Mouse (Mus musculus): ENCODE results near the gene Gfpt1. TPM values are rescaled to one million over a fixed set of nuclear protein-coding genes. Genes with fewer than 3 reads are reported as not detected.
"Not testable (repeated sequence)": the region's sequence is repeated elsewhere in the genome, so short reads cannot be mapped to it uniquely, and the experiment has no call there.

Gene Gfpt1
- polyA plus RNA-seq, 1 experiment, result 11.5 TPM

DNA sequence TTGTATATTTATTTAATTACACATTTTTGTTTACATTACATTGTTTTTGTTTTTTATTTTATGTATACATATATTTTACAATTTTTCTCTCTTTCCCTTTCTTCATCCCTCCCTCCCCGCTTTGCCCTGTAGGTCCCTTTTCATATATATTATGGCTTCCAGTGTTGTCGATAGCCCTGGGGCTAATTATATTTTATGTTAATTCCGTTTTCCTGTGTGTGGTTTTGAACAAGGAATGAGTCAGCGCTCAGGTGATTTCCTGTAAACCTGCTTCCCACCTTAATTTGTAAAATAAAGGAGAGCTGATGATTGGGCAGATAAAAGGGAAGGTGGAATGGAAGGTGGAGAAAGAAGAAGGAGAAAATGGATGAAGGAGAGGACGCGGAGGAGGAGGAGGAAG, 33.8 kb upstream of the Gfpt1 start, which contains the start of gene Nfu1:
Gene Nfu1, plus strand, starts transcription at position 350 of the 400 bp plus-strand sequence.
- TF ChIP-seq CTCF (IDR thresholded peaks at IDR 0.05; ENCODE audit: control insufficient read depth, insufficient read depth, low read length) (no peak), POLR2A (IDR thresholded peaks at IDR 0.05; ENCODE audit: borderline replicate concordance, control insufficient read depth, low read depth, low read length) (no peak)
- WGBS, result 17% methylated on average over 6 of the region's 6 CpGs
- Histone ChIP-seq H3K4me1 (ENCODE audit: control insufficient read depth, insufficient read depth, low read length) (peaks cover 3% of the 10 kb centered on the region), H3K4me3 (replicated peaks; ENCODE audit: control insufficient read depth, low read depth, low read length) (peak within 1 kb of the TSS; percentile 93), H3K27ac (ENCODE audit: control insufficient read depth, insufficient read depth, low read depth, low read length, poor library complexity) (peak within 1 kb of the TSS; percentile 95)

DNA sequence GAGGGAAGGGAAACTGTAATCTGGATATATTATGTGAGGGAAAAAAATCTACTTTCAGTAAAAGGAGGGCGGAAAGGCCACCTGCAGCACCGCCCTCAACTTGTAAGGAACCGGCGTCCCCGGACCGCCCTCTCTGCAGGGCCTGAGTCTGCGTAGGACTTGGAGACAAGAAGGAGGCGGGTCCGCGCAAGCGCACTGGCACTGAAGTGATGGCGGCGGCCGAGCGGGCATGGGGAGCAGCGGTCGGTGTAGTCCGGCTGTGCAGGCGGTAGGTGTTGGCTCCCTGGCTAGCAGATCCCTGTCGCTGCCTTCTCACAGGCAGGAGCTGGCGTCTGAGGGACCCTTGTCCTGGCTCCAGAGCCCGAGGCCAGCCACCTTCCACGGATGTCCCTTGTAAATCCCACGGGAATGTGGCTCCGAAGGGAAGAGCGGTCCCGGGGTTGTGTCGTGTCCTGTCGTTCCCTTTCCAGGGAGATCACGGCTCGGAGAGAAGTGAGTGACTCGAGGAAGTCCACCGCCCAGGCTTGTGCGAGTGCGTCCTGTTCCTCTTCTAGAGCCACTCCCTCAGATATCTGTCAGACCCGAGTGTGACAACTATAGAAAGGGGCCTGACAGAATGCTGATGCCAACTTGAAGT, 32.8 kb upstream of the Gfpt1 start:
- TF ChIP-seq CTCF (IDR thresholded peaks at IDR 0.05; ENCODE audit: control insufficient read depth, insufficient read depth, low read length) (no peak), POLR2A (IDR thresholded peaks at IDR 0.05; ENCODE audit: borderline replicate concordance, control insufficient read depth, low read depth, low read length) (peak; percentile 83)
- 0% methylated on average over 36 of the region's 36 CpGs for WGBS
- peaks cover 3% of the 10 kb centered on the region for H3K4me1 ChIP-seq (ENCODE audit: control insufficient read depth, insufficient read depth, low read length)
- H3K27ac ChIP-seq (ENCODE audit: control insufficient read depth, insufficient read depth, low read depth, low read length, poor library complexity), result peak overlapping the region; percentile 95
- peak overlapping the region; percentile 93 for H3K4me3 ChIP-seq (replicated peaks; ENCODE audit: control insufficient read depth, low read depth, low read length)

DNA sequence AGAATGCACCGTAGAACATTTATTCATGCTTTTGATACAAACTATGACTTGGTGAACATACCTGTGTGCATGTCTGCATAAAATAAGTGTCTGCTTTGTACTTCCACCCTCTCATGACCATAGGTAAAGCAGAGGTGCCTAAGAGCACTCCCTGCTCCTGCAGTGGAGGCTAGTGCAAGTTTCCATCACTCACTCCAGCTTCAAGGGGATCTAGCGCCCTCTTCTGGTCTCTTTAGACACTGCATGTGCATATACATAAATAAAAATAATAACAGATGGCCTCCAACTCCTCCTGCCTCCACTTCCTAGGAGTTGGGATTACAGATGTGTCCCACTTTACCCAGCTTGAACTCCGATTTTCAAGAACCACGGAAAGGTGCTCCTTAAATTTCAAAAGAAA, 25.7 kb upstream of the Gfpt1 start:
- TF ChIP-seq POLR2A (IDR thresholded peaks at IDR 0.05; ENCODE audit: borderline replicate concordance, control insufficient read depth, low read depth, low read length), result no peak
- TF ChIP-seq CTCF (IDR thresholded peaks at IDR 0.05; ENCODE audit: control insufficient read depth, insufficient read depth, low read length), result peak; percentile 67
- WGBS, result 67% methylated on average over 4 of the region's 4 CpGs
- H3K4me1 ChIP-seq (ENCODE audit: control insufficient read depth, insufficient read depth, low read length), result no peaks in the 10 kb centered on the region; the same call in 1 of the 2 replicates

DNA sequence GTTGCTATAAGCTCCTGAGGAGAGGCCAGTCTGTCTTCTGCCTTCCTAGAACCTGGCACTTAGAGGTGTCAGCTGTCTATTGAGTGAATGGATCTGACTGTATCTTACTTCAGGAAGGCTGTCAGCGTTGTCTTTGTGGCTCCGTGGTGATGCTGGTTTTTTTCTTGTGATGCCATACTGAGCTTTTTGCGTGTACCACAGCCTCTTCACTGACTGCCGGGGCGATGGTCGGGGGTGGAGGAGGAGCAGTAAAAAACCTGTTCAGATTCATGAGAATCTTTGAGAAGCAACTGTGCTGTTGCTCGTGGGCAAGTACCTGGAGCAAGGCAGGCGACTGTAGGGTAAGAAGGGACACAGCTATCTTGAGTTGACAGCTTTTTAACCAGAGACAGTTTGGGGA, 23.8 kb upstream of the Gfpt1 start:
- H3K4me1 ChIP-seq (ENCODE audit: control insufficient read depth, insufficient read depth, low read length), result peaks cover 5% of the 10 kb centered on the region; the same call in 1 of the 2 replicates
- 89% methylated on average over 8 of the region's 8 CpGs for WGBS
- TF ChIP-seq POLR2A (IDR thresholded peaks at IDR 0.05; ENCODE audit: borderline replicate concordance, control insufficient read depth, low read depth, low read length) (no peak), CTCF (IDR thresholded peaks at IDR 0.05; ENCODE audit: control insufficient read depth, insufficient read depth, low read length) (no peak)
- no peak overlapping the region for H3K4me3 ChIP-seq (replicated peaks; ENCODE audit: control insufficient read depth, low read depth, low read length)
- H3K27ac ChIP-seq (ENCODE audit: control insufficient read depth, insufficient read depth, low read depth, low read length, poor library complexity), result no peak overlapping the region

More for the DNA sequence above, 25.7 kb upstream of the Gfpt1 start:
- no peak overlapping the region for H3K27ac ChIP-seq (ENCODE audit: control insufficient read depth, insufficient read depth, low read depth, low read length, poor library complexity)
- H3K4me3 ChIP-seq (replicated peaks; ENCODE audit: control insufficient read depth, low read depth, low read length), result no peak overlapping the region

DNA sequence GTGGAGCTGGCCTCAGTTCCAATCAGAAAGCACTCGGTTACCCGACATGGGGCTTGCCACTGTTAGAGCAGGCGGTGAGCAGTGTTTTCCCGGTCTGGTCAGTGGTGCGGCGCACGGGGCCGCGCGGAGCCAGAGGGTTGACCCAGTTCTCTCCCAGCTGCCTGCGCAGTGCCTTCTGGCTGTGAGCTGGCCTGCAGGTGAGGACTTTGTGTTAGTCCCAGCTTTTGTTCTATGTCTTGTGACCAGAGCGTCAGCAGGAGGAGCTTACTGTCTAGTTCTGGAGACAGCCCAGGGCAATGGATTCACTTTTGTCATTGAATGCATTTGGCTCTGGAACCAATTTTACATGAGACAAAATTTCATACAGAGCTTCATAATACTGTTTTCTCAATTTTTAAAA, 20.9 kb upstream of the Gfpt1 start:
- TF ChIP-seq POLR2A (IDR thresholded peaks at IDR 0.05; ENCODE audit: borderline replicate concordance, control insufficient read depth, low read depth, low read length) (no peak), CTCF (IDR thresholded peaks at IDR 0.05; ENCODE audit: control insufficient read depth, insufficient read depth, low read length) (no peak)
- Histone ChIP-seq H3K4me3 (replicated peaks; ENCODE audit: control insufficient read depth, low read depth, low read length) (no peak overlapping the region), H3K27ac (ENCODE audit: control insufficient read depth, insufficient read depth, low read depth, low read length, poor library complexity) (peak overlapping the region; percentile 6; the same call in 1 of the 2 replicates), H3K4me1 (ENCODE audit: control insufficient read depth, insufficient read depth, low read length) (peaks cover 6% of the 10 kb centered on the region; the same call in 1 of the 2 replicates)
- 95% methylated on average over 12 of the region's 12 CpGs for WGBS

DNA sequence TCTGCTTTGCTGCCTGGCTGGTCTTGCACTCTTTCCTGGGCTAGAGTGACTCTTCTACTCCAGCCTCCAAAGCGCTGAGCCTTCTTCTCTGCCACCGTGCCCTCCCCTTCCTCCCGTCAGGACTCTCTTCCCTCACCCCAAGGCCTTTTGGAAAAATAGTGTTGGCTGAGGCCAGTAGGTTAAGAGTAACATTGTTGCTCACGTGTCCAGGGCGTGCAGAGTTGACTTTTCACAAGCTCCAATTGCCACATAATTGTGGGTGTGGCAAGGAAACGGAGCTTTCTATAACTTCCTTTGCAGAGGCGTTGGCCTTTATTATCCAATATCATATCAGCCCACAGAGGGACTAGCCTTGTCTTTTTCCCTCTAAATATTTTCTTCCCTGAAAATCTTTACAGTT, 15.7 kb upstream of the Gfpt1 start:
- no peak overlapping the region for H3K4me3 ChIP-seq (replicated peaks; ENCODE audit: control insufficient read depth, low read depth, low read length)
- TF ChIP-seq POLR2A (IDR thresholded peaks at IDR 0.05; ENCODE audit: borderline replicate concordance, control insufficient read depth, low read depth, low read length), result no peak
- TF ChIP-seq CTCF (IDR thresholded peaks at IDR 0.05; ENCODE audit: control insufficient read depth, insufficient read depth, low read length), result no peak
- 21% methylated on average over 7 of the region's 7 CpGs for WGBS
- H3K4me1 ChIP-seq (ENCODE audit: control insufficient read depth, insufficient read depth, low read length), result peaks cover 10% of the 10 kb centered on the region; the same call in 1 of the 2 replicates
- peak overlapping the region; percentile 86 for H3K27ac ChIP-seq (ENCODE audit: control insufficient read depth, insufficient read depth, low read depth, low read length, poor library complexity)

DNA sequence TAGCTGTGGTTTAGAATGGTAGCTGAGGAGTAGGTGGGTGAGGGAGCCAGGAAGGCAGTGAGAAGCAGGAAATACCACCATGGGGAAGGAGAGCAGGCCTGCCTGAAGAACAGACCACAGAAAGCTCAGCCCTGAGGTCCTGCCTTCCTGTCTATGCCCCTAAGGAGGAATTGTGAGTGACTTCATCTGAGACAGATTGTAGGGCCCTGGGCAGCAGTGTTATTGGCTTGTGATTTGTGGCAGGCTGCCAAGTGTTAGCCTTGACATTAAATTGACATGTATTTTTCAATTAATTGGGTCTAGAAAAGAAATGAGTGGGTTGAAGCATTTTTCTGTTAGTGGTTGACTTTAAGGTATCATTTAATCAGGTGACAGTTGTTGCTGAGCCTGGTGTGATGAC, 13.8 kb upstream of the Gfpt1 start:
- no peak overlapping the region for H3K27ac ChIP-seq (ENCODE audit: control insufficient read depth, insufficient read depth, low read depth, low read length, poor library complexity)
- TF ChIP-seq CTCF (IDR thresholded peaks at IDR 0.05; ENCODE audit: control insufficient read depth, insufficient read depth, low read length) (no peak), POLR2A (IDR thresholded peaks at IDR 0.05; ENCODE audit: borderline replicate concordance, control insufficient read depth, low read depth, low read length) (no peak)
- H3K4me3 ChIP-seq (replicated peaks; ENCODE audit: control insufficient read depth, low read depth, low read length), result no peak overlapping the region
- H3K4me1 ChIP-seq (ENCODE audit: control insufficient read depth, insufficient read depth, low read length), result peaks cover 5% of the 10 kb centered on the region; the same call in 1 of the 2 replicates

DNA sequence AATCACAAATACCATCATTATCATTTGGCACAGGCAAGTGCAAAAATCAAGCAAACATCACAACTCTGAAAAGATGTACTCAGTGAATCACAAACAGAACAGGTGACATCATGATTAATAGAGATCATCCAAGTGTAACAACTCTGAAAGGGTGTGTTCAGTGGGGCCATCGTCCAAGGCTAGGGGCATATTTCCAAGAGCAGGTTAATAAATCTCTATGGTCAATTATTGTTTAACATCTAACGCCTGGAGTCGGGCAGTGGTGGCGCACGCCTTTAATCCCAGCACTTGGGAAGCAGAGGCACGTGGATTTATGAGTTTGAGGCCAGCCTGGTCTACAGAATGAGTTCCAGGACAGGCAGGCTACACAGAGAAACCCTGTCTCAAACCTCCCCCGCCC, 11.3 kb upstream of the Gfpt1 start:
- H3K27ac ChIP-seq (ENCODE audit: control insufficient read depth, insufficient read depth, low read depth, low read length, poor library complexity); H3K4me1 ChIP-seq (ENCODE audit: control insufficient read depth, insufficient read depth, low read length); H3K4me3 ChIP-seq (replicated peaks; ENCODE audit: control insufficient read depth, low read depth, low read length): not testable (repeated sequence)
- 90% methylated on average over 7 of the region's 7 CpGs for WGBS

DNA sequence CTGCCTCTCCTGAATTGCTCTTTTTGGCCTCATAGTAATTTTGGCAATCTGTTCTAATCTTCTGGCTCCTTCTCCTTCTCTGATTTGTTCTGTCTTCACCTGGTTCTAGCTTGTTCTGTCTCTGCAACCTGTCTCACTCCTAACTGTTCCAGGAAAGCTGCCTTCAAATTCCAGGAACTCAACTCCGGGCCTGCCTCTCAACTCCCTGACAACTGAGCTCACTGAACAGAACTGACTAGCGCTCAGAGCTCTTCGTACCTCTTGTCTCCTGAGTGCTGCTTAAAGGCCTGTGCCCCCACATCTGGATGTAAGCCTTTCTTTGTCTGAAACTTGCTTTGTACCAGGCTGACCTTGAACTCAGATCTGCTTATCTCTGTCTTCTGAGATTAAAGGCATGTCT, 10.2 kb upstream of the Gfpt1 start:
- TF ChIP-seq CTCF (IDR thresholded peaks at IDR 0.05; ENCODE audit: control insufficient read depth, insufficient read depth, low read length) (no peak), POLR2A (IDR thresholded peaks at IDR 0.05; ENCODE audit: borderline replicate concordance, control insufficient read depth, low read depth, low read length) (no peak)
- no peak overlapping the region for H3K4me3 ChIP-seq (replicated peaks; ENCODE audit: control insufficient read depth, low read depth, low read length)
- H3K27ac ChIP-seq (ENCODE audit: control insufficient read depth, insufficient read depth, low read depth, low read length, poor library complexity), result no peak overlapping the region
- H3K4me1 ChIP-seq (ENCODE audit: control insufficient read depth, insufficient read depth, low read length), result peaks cover 7% of the 10 kb centered on the region; the same call in 1 of the 2 replicates
- 84% methylated on average over 3 of the region's 3 CpGs for WGBS

All from bone marrow, adult 2 months (tissue).